Mouse (Mus musculus): ENCODE measurements around the gene Slc7a8. TPM values are rescaled to one million over a fixed set of nuclear protein-coding genes. Genes with fewer than 3 reads are reported as not detected.

Gene Slc7a8
- total RNA-seq, 2 experiments from 2014 or later: 21.4 to 23.6 TPM

DNA sequence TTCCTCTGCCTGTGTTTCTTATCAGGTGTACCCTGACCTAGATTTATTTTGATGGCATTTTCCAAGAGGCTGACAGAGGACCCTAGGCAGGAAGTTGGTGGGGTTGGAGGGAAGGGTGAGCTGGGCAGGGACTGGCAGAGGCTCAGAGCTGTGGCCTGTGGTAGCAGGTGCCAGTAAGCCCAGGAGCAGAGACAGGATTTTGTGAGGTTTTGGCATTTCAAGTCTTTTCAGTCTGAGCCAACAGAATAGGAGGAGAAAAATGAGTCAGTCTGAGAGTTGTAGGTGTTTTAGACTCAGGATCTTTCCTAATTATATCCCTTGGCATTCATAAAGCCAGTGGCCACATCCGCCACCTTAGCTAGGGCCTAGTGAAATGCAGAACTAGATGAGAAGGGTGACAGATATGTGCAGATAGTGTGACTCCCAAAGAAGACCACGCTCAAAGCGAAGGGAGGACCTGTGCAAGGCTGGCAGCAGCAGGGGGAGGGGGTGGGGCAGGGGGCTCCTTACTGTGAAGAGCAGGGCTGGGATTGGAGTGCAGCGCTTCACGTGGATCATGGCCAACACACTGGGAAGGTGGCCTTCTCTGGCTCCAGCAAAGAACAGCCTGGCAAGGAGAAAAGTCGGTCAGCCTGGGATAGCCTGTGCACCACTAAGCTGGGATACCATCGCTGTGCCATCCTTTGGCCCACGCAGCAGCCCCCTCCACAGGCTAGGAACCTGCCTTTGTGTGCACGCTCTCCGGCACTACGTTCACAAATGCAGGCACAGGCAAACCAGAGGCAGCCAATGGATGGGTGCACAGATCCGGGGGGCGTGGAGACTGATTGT is 52.7 kb downstream of the Slc7a8 start:
- DNase-seq: no peak
- Histone ChIP-seq H3K27ac (no peak overlapping the region), H3K4me3 (no peak overlapping the region)
- TF ChIP-seq CTCF (IDR thresholded peaks at IDR 0.05): no peak
- intact Hi-C loops (cut with DNase I): no loop called here

- Histone ChIP-seq H3K4me3 (no peak overlapping the region), H3K27ac (no peak overlapping the region)
- intact Hi-C loops (cut with DNase I): no loop called here
- DNase-seq: no peak
- TF ChIP-seq CTCF (IDR thresholded peaks at IDR 0.05): no peak
Measured at GRCm38 (mm10) chr14:54727565-54727964, 54.2 kb downstream of the Slc7a8 start.

DNA sequence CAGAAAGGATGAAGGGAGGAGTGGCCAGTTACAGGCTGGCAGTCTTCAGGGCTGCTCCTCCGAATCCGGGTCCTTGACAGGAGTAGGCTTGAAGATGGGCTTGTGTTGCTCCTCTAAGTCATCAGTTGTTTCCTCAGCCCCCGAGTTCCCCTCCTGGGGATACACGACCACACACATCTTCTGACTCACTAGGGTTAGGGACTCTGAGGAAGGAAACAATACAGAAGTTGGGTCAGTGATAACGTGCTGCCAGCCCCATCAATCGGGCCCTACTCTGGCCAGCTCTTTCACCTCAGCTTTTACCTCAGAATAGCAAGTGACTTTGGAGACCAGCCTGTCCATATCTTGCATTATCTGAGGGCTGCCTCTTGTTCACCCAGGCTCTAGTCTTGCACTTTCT is 57.7 kb downstream of the Slc7a8 start:
- intact Hi-C loops (cut with DNase I): no loop called here
- H3K4me3 ChIP-seq: no peak overlapping the region
- no peak for DNase-seq
- H3K27ac ChIP-seq: no peak overlapping the region
- no peak for TF ChIP-seq CTCF (IDR thresholded peaks at IDR 0.05)

DNA sequence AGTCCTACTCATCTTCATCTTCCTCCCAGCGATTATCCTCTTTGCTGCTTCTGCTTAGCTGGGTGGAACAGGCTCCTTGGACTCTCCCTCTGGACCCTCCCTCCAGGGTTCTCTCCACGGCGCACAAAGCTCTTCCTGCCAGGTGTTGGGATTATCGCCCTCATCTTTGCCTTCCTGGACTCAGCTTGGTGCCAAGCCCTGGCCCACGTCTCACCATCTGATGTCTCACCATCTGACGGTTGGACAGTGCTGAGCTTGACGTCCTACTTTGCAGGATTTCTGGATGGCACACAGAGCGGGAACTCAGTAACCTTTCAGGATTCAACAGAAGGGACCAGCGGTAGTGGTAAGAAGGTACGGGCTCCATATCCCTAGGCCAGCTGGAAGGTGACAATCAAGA is 60.0 kb downstream of the Slc7a8 start:
- no peak for DNase-seq
- no peak for TF ChIP-seq CTCF (IDR thresholded peaks at IDR 0.05)
- intact Hi-C loops (cut with DNase I): loop anchor here (2.0 kb wide), 1 partner anchor 21 kb away; no protein-coding TSS in a partner anchor
- Histone ChIP-seq H3K4me3 (no peak overlapping the region), H3K27ac (peak overlapping the region; percentile 84)

DNA sequence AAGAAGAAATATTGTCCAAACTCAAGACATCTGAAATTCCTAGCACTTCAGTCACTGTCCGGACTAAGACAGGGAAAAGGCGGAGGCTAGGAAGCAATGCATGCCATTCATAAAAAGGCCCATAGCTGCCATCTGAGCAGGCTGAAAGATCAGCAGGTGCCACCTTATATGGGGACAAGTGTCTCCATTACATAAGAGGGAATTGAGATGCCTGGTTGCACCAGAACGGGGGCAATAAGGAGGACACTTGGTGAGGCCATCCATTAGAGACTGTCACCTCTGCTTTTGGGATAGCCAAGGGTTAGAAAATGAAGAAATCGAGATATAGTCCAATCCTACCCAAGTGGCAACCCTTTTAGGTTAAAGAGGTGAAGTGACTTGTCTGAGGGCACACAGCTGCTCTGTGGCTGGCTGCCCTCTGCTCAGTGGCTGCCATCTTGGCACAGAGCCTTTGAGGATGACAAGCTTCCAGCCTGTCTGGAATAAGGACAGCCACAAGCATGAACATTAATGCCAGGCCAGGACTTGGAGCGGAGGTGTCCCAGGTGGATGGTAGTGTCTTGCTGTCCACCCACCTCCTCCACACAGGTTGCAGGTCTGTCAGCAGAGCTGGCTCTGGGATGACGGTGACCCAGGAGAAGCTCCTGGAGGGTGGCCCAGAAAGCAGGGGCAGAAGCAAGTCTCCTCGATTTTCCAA is 60.9 kb downstream of the Slc7a8 start:
- Histone ChIP-seq H3K4me3 (no peak overlapping the region), H3K27ac (peak overlapping the region; percentile 84)
- intact Hi-C loops (cut with DNase I): loop anchor here (2.0 kb wide), 1 partner anchor 22 kb away; no protein-coding TSS in a partner anchor
- TF ChIP-seq CTCF (IDR thresholded peaks at IDR 0.05): no peak
- DNase-seq: peak; percentile 75

DNA sequence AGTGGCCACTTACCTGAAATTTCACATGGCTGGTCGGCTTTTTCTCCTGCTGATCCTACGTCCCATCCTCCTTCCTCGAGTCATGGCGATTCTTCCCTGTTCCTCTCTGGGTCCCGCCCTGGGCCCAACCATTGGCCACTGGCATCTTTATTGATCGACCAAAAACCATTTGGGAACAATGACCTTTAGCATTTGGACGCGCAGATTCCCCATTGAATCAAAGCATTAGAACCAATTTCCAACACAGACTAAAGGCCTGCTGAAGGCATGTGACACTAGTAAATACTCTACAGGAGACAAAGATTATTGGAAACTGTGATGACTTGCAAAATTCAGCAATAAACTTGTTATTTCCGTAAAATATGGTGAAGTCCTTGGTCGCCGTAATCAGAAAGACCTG is 61.7 kb downstream of the Slc7a8 start:
- no peak overlapping the region for H3K4me3 ChIP-seq
- no peak for DNase-seq
- no peak for TF ChIP-seq CTCF (IDR thresholded peaks at IDR 0.05)
- H3K27ac ChIP-seq: peak overlapping the region; percentile 84; the same call in 1 of the 2 replicates
- intact Hi-C loops (cut with DNase I): loop anchor here (2.0 kb wide), 1 partner anchor 23 kb away; no protein-coding TSS in a partner anchor

DNA sequence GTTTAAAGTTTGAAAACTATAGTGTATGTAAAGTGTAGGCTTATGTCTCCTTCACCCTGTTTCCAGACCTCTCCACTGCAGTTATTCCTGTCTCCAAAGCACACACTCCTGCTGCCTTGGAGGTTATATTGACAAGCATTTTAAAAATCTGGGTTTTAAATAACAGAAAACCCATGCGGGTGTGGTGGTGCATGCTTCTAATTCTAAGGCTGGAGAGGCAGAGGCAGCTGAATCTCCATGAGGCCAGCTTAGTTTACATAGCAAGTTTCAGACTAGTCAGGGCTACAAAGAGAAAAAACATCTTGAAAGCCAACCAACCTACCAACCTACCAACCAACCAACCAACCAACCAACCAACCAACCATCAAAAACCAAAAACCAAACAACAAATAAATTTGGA is 66.3 kb downstream of the Slc7a8 start:
- intact Hi-C loops (cut with DNase I): no loop called here
- no peak for DNase-seq
- H3K27ac ChIP-seq: no peak overlapping the region
- no peak for TF ChIP-seq CTCF (IDR thresholded peaks at IDR 0.05)
- no peak overlapping the region for H3K4me3 ChIP-seq

DNA sequence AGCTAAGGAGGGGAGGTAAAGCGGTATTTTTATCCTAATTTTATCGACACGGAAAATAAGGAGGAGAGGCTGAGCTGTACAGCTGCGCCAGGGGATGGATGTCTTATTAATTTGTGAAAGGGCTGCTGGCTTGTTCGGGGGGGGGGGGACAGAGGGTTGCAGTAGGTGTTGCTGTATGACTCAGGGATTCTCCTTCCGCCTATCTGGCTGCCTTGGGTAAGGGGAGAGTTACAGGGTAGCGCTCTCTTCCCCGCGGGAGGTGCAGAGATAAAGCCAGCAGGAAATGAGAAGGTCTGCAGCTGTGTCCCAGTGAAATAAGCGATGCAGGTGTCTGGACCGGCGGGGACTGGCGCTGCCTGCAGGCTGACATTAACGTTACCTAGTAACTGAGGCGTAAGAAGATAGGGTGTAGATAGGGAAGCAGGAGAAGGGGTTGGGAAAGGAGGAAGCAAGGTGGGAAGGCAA is 67.1 kb downstream of the Slc7a8 start:
- intact Hi-C loops (cut with DNase I): loop anchor here (1.0 kb wide), 4 partner anchors 67 to 146 kb away; partner anchors contain the start of gene Slc7a8
- Histone ChIP-seq H3K4me3 (peak overlapping the region; percentile 71), H3K27ac (peak overlapping the region; percentile 61)
- no peak for TF ChIP-seq CTCF (IDR thresholded peaks at IDR 0.05)
- DNase-seq: peak; percentile 55

DNA sequence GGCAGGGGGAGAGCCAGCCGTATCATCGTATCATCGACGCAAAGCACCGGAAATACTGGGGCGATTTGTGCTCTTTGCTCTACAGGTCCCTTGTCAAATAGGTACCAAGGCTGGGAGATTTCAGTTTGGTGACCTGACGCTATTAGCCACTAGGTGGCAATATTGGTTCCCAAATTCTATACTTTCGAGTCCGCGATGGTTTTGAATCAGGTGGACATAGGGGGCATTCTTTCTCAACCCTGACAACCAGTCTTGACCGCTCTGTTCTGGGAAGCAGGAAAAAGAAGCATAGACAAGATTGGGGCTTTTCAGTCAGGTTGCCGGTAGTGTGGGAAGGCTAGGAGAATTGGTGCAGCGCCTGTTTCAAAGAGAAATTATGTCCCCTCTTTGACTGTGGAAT is 67.6 kb downstream of the Slc7a8 start:
- peak; percentile 89 for TF ChIP-seq CTCF (IDR thresholded peaks at IDR 0.05)
- peak; percentile 61 for DNase-seq
- Histone ChIP-seq H3K4me3 (peak overlapping the region; percentile 71), H3K27ac (peak overlapping the region; percentile 61)
- intact Hi-C loops (cut with DNase I): loop anchor here (1.0 kb wide), 4 partner anchors 67 to 146 kb away; partner anchors contain the start of gene Slc7a8

- no peak for DNase-seq
- no peak overlapping the region for H3K4me3 ChIP-seq
- TF ChIP-seq CTCF (IDR thresholded peaks at IDR 0.05): no peak
- intact Hi-C loops (cut with DNase I): no loop called here
- peak overlapping the region; percentile 17 for H3K27ac ChIP-seq
Measured at GRCm38 (mm10) chr14:54712861-54713260, 68.9 kb downstream of the Slc7a8 start.

- no peak within 1 kb of the TSS for H3K4me3 ChIP-seq
- intact Hi-C loops (cut with DNase I): no loop called here
- peak within 1 kb of the TSS; percentile 17 for H3K27ac ChIP-seq
- no peak for DNase-seq
- TF ChIP-seq CTCF (IDR thresholded peaks at IDR 0.05): no peak
Measured at GRCm38 (mm10) chr14:54712074-54712473, 69.7 kb downstream of the Slc7a8 start, which contains the start of gene Cebpe. Gene Cebpe, minus strand, starts transcription at chr14:54712174.

- no peak for DNase-seq
- no peak for TF ChIP-seq CTCF (IDR thresholded peaks at IDR 0.05)
- no peak overlapping the region for H3K27ac ChIP-seq
- intact Hi-C loops (cut with DNase I): no loop called here
- no peak overlapping the region for H3K4me3 ChIP-seq
Measured at GRCm38 (mm10) chr14:54709054-54709453, 72.7 kb downstream of the Slc7a8 start.

Measured in gastrocnemius, adult 2 months (tissue).